Comparison of ENCODE assay signal across 8 mouse cellular contexts in genomic region chr3:102526481-102526880, GRCm38 (mm10). TPM values are rescaled to one million over a fixed set of nuclear protein-coding genes. Genes with fewer than 3 reads are reported as not detected.
DNase-seq lines count a peak whose midpoint lies in the region; TF ChIP-seq lines count a peak whose summit lies in the region.

No protein-coding gene starts in this region.

- in situ Hi-C loops in CH12.LX (cut with MboI; ENCODE audit: low pct_ligation_motif_present, low pct_unique_long_range_greater_than_20kb, low sequenced_read_pairs): no loop called here

- no peaks in the 10 kb centered on the region for H3K79me2 ChIP-seq in CH12.LX (replicated peaks; ENCODE audit: control insufficient read depth, extremely low read depth, insufficient read depth, poor library complexity, severe bottlenecking)
- H3K79me2 ChIP-seq in heart, adult 2 months (replicated peaks; ENCODE audit: control insufficient read depth, insufficient read depth, low read length): no peaks in the 10 kb centered on the region

- H3K9me3 ChIP-seq in CH12.LX (replicated peaks; ENCODE audit: low read length): no peaks in the 10 kb centered on the region

- no peaks in the 10 kb centered on the region for H3K36me3 ChIP-seq in CH12.LX (replicated peaks in 1 of 2; ENCODE audit: control insufficient read depth in 1 of 2, insufficient read depth in 1 of 2, low read length in 1 of 2)
- no peaks in the 10 kb centered on the region for H3K36me3 ChIP-seq in heart, adult 2 months (ENCODE audit: control insufficient read depth, insufficient read depth, low read length)

- no peak for TF ChIP-seq EP300 in CH12.LX (IDR thresholded peaks at IDR 0.05; ENCODE audit: low read length)
- 0 out of 2 replicates have a peak, but pooled peaks have one; percentile 23 for TF ChIP-seq EP300 in heart, adult 2 months (IDR thresholded peaks at IDR 0.05; ENCODE audit: insufficient read depth, low read depth, low read length)

- peaks cover 2 to 8% of the 10 kb centered on the region in 2 experiments; a peak in 3 of 4 replicates for H3K4me1 ChIP-seq in CH12.LX (ENCODE audit: control insufficient read depth in 1 of 2, insufficient read depth in 2 of 2)
- H3K4me1 ChIP-seq in heart, adult 2 months (ENCODE audit: control insufficient read depth, insufficient read depth, low read length): peaks cover 2% of the 10 kb centered on the region; the same call in 1 of the 2 replicates
- H3K4me1 ChIP-seq in lung, adult 2 months (ENCODE audit: control insufficient read depth, insufficient read depth, low read length): no peaks in the 10 kb centered on the region; the same call in 1 of the 2 replicates

- intact Hi-C loops in heart, adult 2 months (cut with DNase I): no loop called here

- DNase-seq in CH12.LX (ENCODE audit: extremely low read depth): no peak
- DNase-seq in adrenal gland, postnatal 10 days: peak; percentile 72
- DNase-seq in heart, adult 2 months: peak; percentile 68 to 72
- peak; percentile 17 for DNase-seq in lung, adult 2 months
- no peak for DNase-seq in thymus, postnatal 0 days (ENCODE audit: low spot score)
- no peak for DNase-seq in frontal cortex, adult 2 months (ENCODE audit: extremely low spot score in 1 of 2, low spot score in 1 of 2)
- no peak for DNase-seq in cerebellum, postnatal 4 days (ENCODE audit: low spot score in 2 of 2)
- no peak for DNase-seq in T-cell, adult 2 months (ENCODE audit: low spot score)

- dilution Hi-C loops in CH12.LX (cut with MboI; ENCODE audit: extremely low pct_ligation_motif_present, extremely low pct_unique_long_range_greater_than_20kb, low sequenced_read_pairs): no loop called here

- no peak for TF ChIP-seq POLR2A in CH12.LX (IDR thresholded peaks at IDR 0.05; ENCODE audit: low read depth, low read length)
- TF ChIP-seq POLR2A in heart, adult 2 months (IDR thresholded peaks at IDR 0.05; ENCODE audit: insufficient read depth, low read depth, low read length): no peak
- TF ChIP-seq POLR2A in lung, adult 2 months (IDR thresholded peaks at IDR 0.05; ENCODE audit: borderline replicate concordance, extremely low read depth, low read depth, low read length): no peak

- H3K27ac ChIP-seq in CH12.LX (ENCODE audit: insufficient read depth, low read depth): no peak overlapping the region
- H3K27ac ChIP-seq in heart, adult 2 months: peak overlapping the region; percentile 59

- no peak overlapping the region for H3K9ac ChIP-seq in CH12.LX (ENCODE audit: insufficient read depth, low read depth)
- H3K9ac ChIP-seq in heart, adult 2 months (ENCODE audit: low read depth, low read length): peak overlapping the region; percentile 8; the same call in 1 of the 2 replicates

- no peaks in the 10 kb centered on the region for H3K27me3 ChIP-seq in CH12.LX (replicated peaks)
- H3K27me3 ChIP-seq in heart, adult 2 months (ENCODE audit: control insufficient read depth, insufficient read depth, low read length): no peaks in the 10 kb centered on the region

- peak overlapping the region in 2 of 3 experiments; percentile 13 to 39 for H3K4me3 ChIP-seq in CH12.LX (replicated peaks in 1 of 3; ENCODE audit: low read depth in 2 of 3, low read length in 2 of 3, poor library complexity in 1 of 3)
- 0 out of 2 replicates have a peak overlapping the region, but pooled peaks have one; percentile 3 for H3K4me3 ChIP-seq in heart, adult 2 months
- peak overlapping the region; percentile 10 for H3K4me3 ChIP-seq in lung, adult 2 months (replicated peaks; ENCODE audit: extremely low read depth, low read depth, low read length)

- TF ChIP-seq CTCF in CH12.LX (conservative IDR thresholded peaks at IDR 0.05 in 1 of 2, IDR thresholded peaks at IDR 0.05 in 1 of 2; ENCODE audit: low read depth in 2 of 2, low read length in 2 of 2): no peak
- no peak for TF ChIP-seq CTCF in heart, adult 2 months (IDR thresholded peaks at IDR 0.05)
- no peak for TF ChIP-seq CTCF in lung, adult 2 months (IDR thresholded peaks at IDR 0.05; ENCODE audit: insufficient read depth, low read length)

- TF ChIP-seq RAD21 in CH12.LX (IDR thresholded peaks at IDR 0.05; ENCODE audit: low read depth, low read length): no peak

- peak overlapping the region; percentile 91 for H3K4me2 ChIP-seq in CH12.LX (ENCODE audit: insufficient read depth, low read depth, poor library complexity, severe bottlenecking)

- WGBS in heart, adult 2 months: 24% methylated on average over 6 of the region's 6 CpGs
- 44% methylated on average over 6 of the region's 6 CpGs for WGBS in lung, adult 2 months

TF ChIP-seq in CH12.LX, 34 proteins besides CTCF, POLR2A, EP300 and RAD21:
- TF ChIP-seq ELF1 (IDR thresholded peaks at IDR 0.05; ENCODE audit: low read depth, low read length) (no peak), PAX5 (IDR thresholded peaks at IDR 0.05; ENCODE audit: low read length) (no peak), SIN3A (IDR thresholded peaks at IDR 0.05; ENCODE audit: low read length) (no peak), TBP (conservative IDR thresholded peaks at IDR 0.05; ENCODE audit: low read depth, low read length) (no peak), NELFE (IDR thresholded peaks at IDR 0.05; ENCODE audit: low read depth, low read length) (no peak), ZKSCAN1 (IDR thresholded peaks at IDR 0.05; ENCODE audit: borderline replicate concordance, low read depth, low read length) (no peak), GABPA (IDR thresholded peaks at IDR 0.05; ENCODE audit: insufficient replicate concordance, low read depth, low read length) (no peak), UBTF (IDR thresholded peaks at IDR 0.05; ENCODE audit: low read depth, low read length) (no peak), HCFC1 (IDR thresholded peaks at IDR 0.05; ENCODE audit: low read depth, low read length) (no peak), MAZ (IDR thresholded peaks at IDR 0.05; ENCODE audit: low read depth, low read length) (no peak), USF1 (IDR thresholded peaks at IDR 0.05; ENCODE audit: low read depth, low read length) (no peak), BHLHE40 (IDR thresholded peaks at IDR 0.05; ENCODE audit: low read depth, low read length) (no peak), MAX (IDR thresholded peaks at IDR 0.05; ENCODE audit: low read length) (no peak)

RNA-seq across cellular contexts. Expression of gene Ngf, which starts 56.8 kb away (rescaled TPM):
- total RNA-seq in CH12.LX (2012; rRNA removed) (not detected in 2 replicates), CH12.LX (2014; rRNA removed) (not detected in 2 replicates)
- not detected in 2 replicates for polyA plus RNA-seq in CH12.LX (2012; ENCODE audit: insufficient read length, low read depth)
- 1 to 10 TPM; 2.7 to 3.1 TPM for total RNA-seq in adrenal gland, postnatal 10 days (2021)
- total RNA-seq in heart, adult 2 months (2021): 1 to 10 TPM; 5.1 to 6.1 TPM
- 17.1 and 26.3 TPM in 2 replicates for polyA plus RNA-seq in heart, adult 2 months (2012; rRNA removed)
- polyA plus RNA-seq in lung, adult 2 months (2012; rRNA removed): 1.5 and 1.7 TPM in 2 replicates
- polyA plus RNA-seq in thymus, postnatal 0 days (2015; fragmentation: Nextera tagmentation; extraction: Ambion mirVana): 0.46 and 0.55 TPM in 2 replicates
- 8.6 and 11.0 TPM in 2 replicates for polyA plus RNA-seq in frontal cortex, adult 2 months (2012; rRNA removed)

Comparison
In these comparisons a context has a peak if more than half of its experiments do, and no peak if none do; other contexts are left out.
1. DNase-seq: peak in adrenal gland, postnatal 10 days (single experiment), heart, adult 2 months (2 of 2) and lung, adult 2 months (single experiment); none in CH12.LX (single experiment), thymus, postnatal 0 days (single experiment), frontal cortex, adult 2 months (0 of 2), cerebellum, postnatal 4 days (0 of 2) and T-cell, adult 2 months (single experiment).
2. Peak in every context shown above with its lines, with median percentiles within 50 percentile points of each other: H3K4me3 ChIP-seq.